Mouse (Mus musculus): ENCODE results near the gene Usp15.

DNA sequence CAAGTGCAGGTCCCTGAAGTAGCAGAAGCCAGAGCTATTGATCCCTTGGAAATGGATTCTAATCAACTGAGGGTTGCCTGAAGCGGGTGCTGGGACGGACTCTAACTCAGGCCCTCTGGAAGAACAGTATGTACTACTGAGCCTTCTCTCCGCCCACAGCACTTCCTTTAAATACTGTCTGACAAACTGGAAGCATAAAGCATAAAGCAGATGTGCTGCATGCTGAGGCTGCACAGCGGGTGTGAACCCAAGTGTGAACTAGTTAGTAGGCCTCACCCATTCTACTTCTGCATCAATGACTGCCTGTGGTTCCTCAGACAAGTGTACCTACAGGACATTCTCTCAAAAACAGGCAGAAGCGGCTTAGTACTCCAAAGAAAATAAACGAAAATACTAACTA is 41.0 kb downstream of the Usp15 start:
- TF ChIP-seq POLR2A (IDR thresholded peaks at IDR 0.05; ENCODE audit: control insufficient read depth, extremely low read depth, insufficient read depth, low read length, poor library complexity) (no peak), CTCF (IDR thresholded peaks at IDR 0.05; ENCODE audit: borderline replicate concordance, control insufficient read depth, extremely low read depth, insufficient read depth, low read length, poor library complexity) (no peak)
